Mouse (Mus musculus): ENCODE measurements at regions not wholly inside any gene's neighbourhood (a gene's known extent, or its start where the extent isn't known, plus 50 kb on each side); places are given as distances from the start of the nearest gene placed in this dataset.

GRCm38 (mm10) chr9:85413813-85414212, 86.7 kb upstream of the Tent5a start:
- no peaks in the 10 kb centered on the region; the same call in 1 of the 2 replicates for H3K4me1 ChIP-seq (ENCODE audit: control insufficient read depth, low read depth, low read length)
- H3K27ac ChIP-seq (ENCODE audit: low read length) = no peak overlapping the region
- no peak overlapping the region for H3K4me3 ChIP-seq (ENCODE audit: low read depth, low read length)
- no peaks in the 10 kb centered on the region for H3K36me3 ChIP-seq (ENCODE audit: control insufficient read depth, insufficient read depth)
- 17% methylated on average over 1 of the region's 1 CpGs for WGBS (ENCODE audit: insufficient replicate concordance)
- H3K27me3 ChIP-seq (ENCODE audit: control insufficient read depth, insufficient read depth, low read depth, low read length) = no peaks in the 10 kb centered on the region
- H3K9me3 ChIP-seq (replicated peaks; ENCODE audit: control insufficient read depth, low read length) = no peaks in the 10 kb centered on the region
- no peak for ATAC-seq (ENCODE audit: low read depth)
- no peak overlapping the region for H3K9ac ChIP-seq (ENCODE audit: low read depth, low read length)
- H3K4me2 ChIP-seq (ENCODE audit: low read depth, low read length) = no peak overlapping the region

- WGBS (ENCODE audit: insufficient replicate concordance) = 18% methylated on average over 11 of the region's 11 CpGs
- Histone ChIP-seq H3K4me2 (ENCODE audit: low read depth, low read length) (no peak overlapping the region), H3K4me1 (ENCODE audit: control insufficient read depth, low read depth, low read length) (no peaks in the 10 kb centered on the region; the same call in 1 of the 2 replicates), H3K9me3 (replicated peaks; ENCODE audit: control insufficient read depth, low read length) (no peaks in the 10 kb centered on the region), H3K36me3 (ENCODE audit: control insufficient read depth, insufficient read depth) (no peaks in the 10 kb centered on the region), H3K4me3 (ENCODE audit: low read depth, low read length) (no peak overlapping the region), H3K27ac (ENCODE audit: low read length) (no peak overlapping the region), H3K27me3 (ENCODE audit: control insufficient read depth, insufficient read depth, low read depth, low read length) (no peaks in the 10 kb centered on the region), H3K9ac (ENCODE audit: low read depth, low read length) (no peak overlapping the region)
- ATAC-seq (ENCODE audit: low read depth) = peak; percentile 50; the same call in 1 of the 2 replicates
These were observed 83.6 kb upstream of the Tent5a start for GRCm38 (mm10) chr9:85410643-85411296.

GRCm38 (mm10) chr9:85409974-85410506, 82.9 kb upstream of the Tent5a start:
- no peak overlapping the region for H3K27ac ChIP-seq (ENCODE audit: low read length)
- no peaks in the 10 kb centered on the region for H3K36me3 ChIP-seq (ENCODE audit: control insufficient read depth, insufficient read depth)
- H3K27me3 ChIP-seq (ENCODE audit: control insufficient read depth, insufficient read depth, low read depth, low read length) = no peaks in the 10 kb centered on the region
- ATAC-seq (ENCODE audit: low read depth) = no peak
- 32% methylated on average over 4 of the region's 4 CpGs for WGBS (ENCODE audit: insufficient replicate concordance)
- no peak overlapping the region for H3K4me3 ChIP-seq (ENCODE audit: low read depth, low read length)
- no peaks in the 10 kb centered on the region; the same call in 1 of the 2 replicates for H3K4me1 ChIP-seq (ENCODE audit: control insufficient read depth, low read depth, low read length)
- H3K4me2 ChIP-seq (ENCODE audit: low read depth, low read length) = no peak overlapping the region
- H3K9ac ChIP-seq (ENCODE audit: low read depth, low read length) = no peak overlapping the region
- no peaks in the 10 kb centered on the region for H3K9me3 ChIP-seq (replicated peaks; ENCODE audit: control insufficient read depth, low read length)

GRCm38 (mm10) chr9:85408461-85408860, 81.3 kb upstream of the Tent5a start:
- no peak for ATAC-seq (ENCODE audit: low read depth)
- H3K27me3 ChIP-seq (ENCODE audit: control insufficient read depth, insufficient read depth, low read depth, low read length) = no peaks in the 10 kb centered on the region

GRCm38 (mm10) chr9:85407592-85407991, 80.4 kb upstream of the Tent5a start:
- Histone ChIP-seq H3K27ac (ENCODE audit: low read length) (no peak overlapping the region), H3K9ac (ENCODE audit: low read depth, low read length) (no peak overlapping the region), H3K9me3 (replicated peaks; ENCODE audit: control insufficient read depth, low read length) (no peaks in the 10 kb centered on the region), H3K36me3 (ENCODE audit: control insufficient read depth, insufficient read depth) (no peaks in the 10 kb centered on the region), H3K4me2 (ENCODE audit: low read depth, low read length) (no peak overlapping the region), H3K4me3 (ENCODE audit: low read depth, low read length) (no peak overlapping the region), H3K4me1 (ENCODE audit: control insufficient read depth, low read depth, low read length) (no peaks in the 10 kb centered on the region; the same call in 1 of the 2 replicates), H3K27me3 (ENCODE audit: control insufficient read depth, insufficient read depth, low read depth, low read length) (no peaks in the 10 kb centered on the region)
- WGBS (ENCODE audit: insufficient replicate concordance) = 75% methylated on average over 1 of the region's 1 CpGs
- ATAC-seq (ENCODE audit: low read depth) = no peak

More at GRCm38 (mm10) chr9:85408461-85408860, 81.3 kb upstream of the Tent5a start:
- Histone ChIP-seq H3K27ac (ENCODE audit: low read length) (no peak overlapping the region), H3K4me2 (ENCODE audit: low read depth, low read length) (no peak overlapping the region), H3K9me3 (replicated peaks; ENCODE audit: control insufficient read depth, low read length) (no peaks in the 10 kb centered on the region), H3K4me3 (ENCODE audit: low read depth, low read length) (no peak overlapping the region), H3K9ac (ENCODE audit: low read depth, low read length) (no peak overlapping the region), H3K36me3 (ENCODE audit: control insufficient read depth, insufficient read depth) (no peaks in the 10 kb centered on the region), H3K4me1 (ENCODE audit: control insufficient read depth, low read depth, low read length) (no peaks in the 10 kb centered on the region; the same call in 1 of the 2 replicates)
- 66% methylated on average over 5 of the region's 5 CpGs for WGBS (ENCODE audit: insufficient replicate concordance)

- H3K36me3 ChIP-seq (ENCODE audit: control insufficient read depth, insufficient read depth) = no peaks in the 10 kb centered on the region
- H3K4me2 ChIP-seq (ENCODE audit: low read depth, low read length) = no peak overlapping the region
- H3K4me3 ChIP-seq (ENCODE audit: low read depth, low read length) = no peak overlapping the region
- H3K27ac ChIP-seq (ENCODE audit: low read length) = no peak overlapping the region
- ATAC-seq (ENCODE audit: low read depth) = no peak
- H3K4me1 ChIP-seq (ENCODE audit: control insufficient read depth, low read depth, low read length) = no peaks in the 10 kb centered on the region
- WGBS (ENCODE audit: insufficient replicate concordance) = 52% methylated on average over 1 of the region's 1 CpGs
- H3K27me3 ChIP-seq (ENCODE audit: control insufficient read depth, insufficient read depth, low read depth, low read length) = no peaks in the 10 kb centered on the region
- H3K9ac ChIP-seq (ENCODE audit: low read depth, low read length) = no peak overlapping the region
- H3K9me3 ChIP-seq (replicated peaks; ENCODE audit: control insufficient read depth, low read length) = no peaks in the 10 kb centered on the region
These were observed 74.6 kb upstream of the Tent5a start for GRCm38 (mm10) chr9:85401736-85402135.

GRCm38 (mm10) chr9:85400600-85401313, 73.6 kb upstream of the Tent5a start:
- Histone ChIP-seq H3K4me2 (ENCODE audit: low read depth, low read length) (no peak overlapping the region), H3K27ac (ENCODE audit: low read length) (no peak overlapping the region)
- WGBS (ENCODE audit: insufficient replicate concordance) = 54% methylated on average over 12 of the region's 12 CpGs

GRCm38 (mm10) chr9:85394975-85395374, 67.8 kb upstream of the Tent5a start:
- Histone ChIP-seq H3K27ac (ENCODE audit: low read length) (no peak overlapping the region), H3K27me3 (ENCODE audit: control insufficient read depth, insufficient read depth, low read depth, low read length) (no peaks in the 10 kb centered on the region), H3K4me2 (ENCODE audit: low read depth, low read length) (no peak overlapping the region), H3K9me3 (replicated peaks; ENCODE audit: control insufficient read depth, low read length) (no peaks in the 10 kb centered on the region), H3K4me1 (ENCODE audit: control insufficient read depth, low read depth, low read length) (no peaks in the 10 kb centered on the region), H3K4me3 (ENCODE audit: low read depth, low read length) (no peak overlapping the region), H3K9ac (ENCODE audit: low read depth, low read length) (no peak overlapping the region), H3K36me3 (ENCODE audit: control insufficient read depth, insufficient read depth) (no peaks in the 10 kb centered on the region)
- no peak for ATAC-seq (ENCODE audit: low read depth)
- WGBS (ENCODE audit: insufficient replicate concordance) = 48% methylated on average over 6 of the region's 6 CpGs

More at GRCm38 (mm10) chr9:85400600-85401313, 73.6 kb upstream of the Tent5a start:
- Histone ChIP-seq H3K27me3 (ENCODE audit: control insufficient read depth, insufficient read depth, low read depth, low read length) (no peaks in the 10 kb centered on the region), H3K4me3 (ENCODE audit: low read depth, low read length) (no peak overlapping the region), H3K9me3 (replicated peaks; ENCODE audit: control insufficient read depth, low read length) (no peaks in the 10 kb centered on the region), H3K36me3 (ENCODE audit: control insufficient read depth, insufficient read depth) (no peaks in the 10 kb centered on the region), H3K4me1 (ENCODE audit: control insufficient read depth, low read depth, low read length) (no peaks in the 10 kb centered on the region), H3K9ac (ENCODE audit: low read depth, low read length) (no peak overlapping the region)
- ATAC-seq (ENCODE audit: low read depth) = no peak

- Histone ChIP-seq H3K4me2 (ENCODE audit: low read depth, low read length) (no peak overlapping the region), H3K4me3 (ENCODE audit: low read depth, low read length) (no peak overlapping the region), H3K9me3 (replicated peaks; ENCODE audit: control insufficient read depth, low read length) (no peaks in the 10 kb centered on the region), H3K27me3 (ENCODE audit: control insufficient read depth, insufficient read depth, low read depth, low read length) (no peaks in the 10 kb centered on the region), H3K9ac (ENCODE audit: low read depth, low read length) (no peak overlapping the region), H3K36me3 (ENCODE audit: control insufficient read depth, insufficient read depth) (no peaks in the 10 kb centered on the region), H3K27ac (ENCODE audit: low read length) (no peak overlapping the region), H3K4me1 (ENCODE audit: control insufficient read depth, low read depth, low read length) (no peaks in the 10 kb centered on the region)
- no peak for ATAC-seq (ENCODE audit: low read depth)
- 54% methylated on average over 2 of the region's 2 CpGs for WGBS (ENCODE audit: insufficient replicate concordance)
These were observed 64.1 kb upstream of the Tent5a start for GRCm38 (mm10) chr9:85391283-85391682.

All from liver, embryonic 16.5 days (tissue).